Mouse (Mus musculus) left cerebral cortex, adult 6 months (tissue): ENCODE results near the gene Alg9. TPM values are rescaled to one million over a fixed set of nuclear protein-coding genes. Genes with fewer than 3 reads are reported as not detected.

ENCODE experiments used
- long read RNA-seq, 2 experiments: library from polyadenylated mRNA; unstranded; transcript quantifications; one replicate each; pipeline ENCODE4 v2.0.0; 2019 to 2020
- polyA plus RNA-seq: library from polyadenylated mRNA; unstranded; fragments of <200 nt; fragmentation: Nextera tagmentation; gene quantifications from 2 replicates; pipeline ENCODE4 v1.2.3, GENCODE M21; 2021

The Alg9 gene
- 7.0 and 20.0 TPM in 2 replicates for polyA plus RNA-seq
- long read RNA-seq, experiment 1, partial matches to known transcripts, result 9 of 36 reads
- long read RNA-seq, experiment 1, other reads (novel, unspliced or antisense), result 22 of 36 reads
- long read RNA-seq, experiment 2, partial matches to known transcripts, result 3 of 6 reads
- long read RNA-seq, experiment 2, other reads (novel, unspliced or antisense), result 2 of 6 reads

DNA sequence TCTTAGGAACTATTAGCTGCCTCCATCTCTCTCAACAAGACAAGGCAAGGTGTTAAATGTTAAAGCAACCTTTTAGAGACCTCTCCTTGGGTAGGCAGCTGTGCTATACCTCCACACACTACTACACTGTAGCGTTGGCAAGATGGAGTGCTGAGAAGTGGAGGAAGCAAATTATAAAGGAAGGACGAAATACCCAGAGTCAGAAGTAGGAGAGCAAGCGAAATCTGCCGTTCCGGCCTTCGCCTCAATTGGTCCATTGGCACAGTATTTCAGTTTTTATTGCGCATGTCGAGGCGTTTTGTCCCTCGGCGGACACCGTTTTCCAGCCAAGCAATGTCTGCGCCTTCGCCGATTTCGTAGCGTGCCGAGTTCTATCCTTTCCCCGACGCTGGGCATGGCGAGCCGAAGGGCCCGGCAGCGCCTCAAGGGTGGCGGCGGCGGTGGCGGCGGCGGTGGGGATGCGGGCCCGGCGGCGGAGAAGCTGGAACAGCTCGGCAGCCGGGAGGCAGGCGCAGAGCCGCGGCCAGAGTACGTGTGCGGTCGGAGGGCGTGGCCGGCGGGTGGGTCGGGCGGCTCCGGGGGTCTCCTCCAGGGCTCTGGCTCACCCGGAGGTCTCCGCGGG is at the start of gene Alg9, which contains the start of gene 1110032A03Rik:
Alg9 (plus strand) TSS at position 29 of the 622 bp plus-strand sequence.
1110032A03Rik (minus strand) TSS at position 530 of the 622 bp plus-strand sequence.

GRCm38 (mm10) chr9:50738914-50739870 is 35.6 kb upstream of the Alg9 start, which contains the start of gene Dixdc1:
Dixdc1 (minus strand) TSS chr9:50739517.

GRCm38 (mm10) chr9:50746214-50746677 is 28.6 kb upstream of the Alg9 start, which contains the start of gene 2310030G06Rik:
2310030G06Rik (minus strand) TSS chr9:50746536.

GRCm38 (mm10) chr9:50751323-50751722 is 23.5 kb upstream of the Alg9 start, which contains the start of gene Cryab:
Cryab (plus strand) TSS chr9:50751325.

GRCm38 (mm10) chr9:50752054-50752602 is 22.7 kb upstream of the Alg9 start, which contains the start of gene Hspb2:
Hspb2 (minus strand) TSS chr9:50752354.

DNA sequence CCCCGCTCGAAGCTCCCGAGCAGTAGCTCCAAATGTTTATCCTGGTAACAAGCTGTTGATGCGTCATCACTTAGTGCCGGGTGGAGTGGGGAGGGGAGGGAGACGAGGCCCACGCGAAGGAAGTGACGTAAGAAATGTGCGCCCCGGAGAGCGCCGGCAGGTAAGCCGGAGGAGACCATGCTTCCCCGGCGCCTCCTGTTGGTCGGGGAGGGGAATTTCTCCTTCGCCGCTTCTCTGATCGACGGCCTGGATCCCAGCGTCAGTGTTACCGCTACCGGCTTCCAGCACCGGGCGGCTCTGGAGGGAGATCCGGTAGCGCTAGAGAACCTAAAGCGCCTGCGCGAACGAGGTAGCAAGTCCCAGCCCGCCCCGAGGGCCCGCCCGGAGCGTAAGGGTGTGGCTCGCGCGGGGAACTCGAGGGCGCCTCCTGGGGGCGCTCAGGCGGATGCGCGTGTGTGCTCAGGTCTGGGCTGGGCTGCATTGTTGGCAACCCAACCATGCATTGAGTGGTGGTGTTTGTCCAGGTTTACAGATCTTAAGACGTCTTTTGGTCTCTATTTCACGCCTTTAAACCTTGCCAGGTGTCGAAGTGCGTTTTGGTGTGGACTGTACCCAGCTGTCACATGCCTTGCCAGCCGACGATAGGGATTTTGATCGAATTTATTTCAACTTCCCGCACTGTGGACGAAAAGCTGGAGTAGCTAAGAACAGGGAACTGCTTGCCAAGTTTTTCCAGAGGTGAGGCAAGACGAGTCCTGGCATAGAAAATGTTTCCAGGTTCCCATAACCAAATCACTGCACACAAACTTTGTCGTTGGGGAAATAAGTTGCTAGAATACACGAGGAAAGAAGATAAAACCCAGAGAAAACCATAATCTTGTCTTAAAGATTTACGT is 6.5 kb upstream of the Alg9 start, which contains the start of gene Fdxacb1:
Fdxacb1 (plus strand) TSS at position 130 of the 896 bp plus-strand sequence.

DNA sequence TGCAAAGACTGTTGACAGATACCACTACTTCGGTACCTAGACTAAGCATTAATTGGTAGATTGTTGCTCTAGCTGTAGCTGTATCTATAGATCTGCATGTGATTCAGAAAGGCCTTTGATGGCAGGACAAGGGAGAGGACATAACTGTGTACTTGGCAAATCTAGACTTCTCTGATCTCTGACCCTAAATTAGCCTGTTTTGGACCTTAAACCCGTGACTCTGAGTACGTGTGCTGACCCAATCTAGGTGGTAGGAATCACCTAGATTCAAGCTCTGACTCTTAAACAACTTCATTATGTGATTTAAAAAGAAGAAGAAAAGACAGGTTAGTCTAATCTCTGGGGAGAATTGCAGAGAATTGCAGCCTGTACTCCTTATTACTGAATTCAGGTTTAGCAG is 70.3 kb downstream of the Alg9 start, which contains the start of gene Ppp2r1b:
Ppp2r1b (plus strand) TSS at position 221 of the 400 bp plus-strand sequence.

Other genes with a start within 250 kb of the Alg9 start
- gene Pts, start 246.3 kb upstream of the Alg9 start, polyA plus RNA-seq, result 97.6 and 116 TPM in 2 replicates
- 64.3 and 75.2 TPM in 2 replicates for gene Il18, start 220.2 kb upstream of the Alg9 start, polyA plus RNA-seq
- 3.0 and 3.4 TPM in 2 replicates for gene Bco2, start 219.8 kb upstream of the Alg9 start, polyA plus RNA-seq
- not detected in 2 replicates for gene Tex12, start 213.7 kb upstream of the Alg9 start, polyA plus RNA-seq
- gene Sdhd, start 171.2 kb upstream of the Alg9 start, polyA plus RNA-seq, result 115 and 194 TPM in 2 replicates
- gene Timm8b, start 171.1 kb upstream of the Alg9 start, polyA plus RNA-seq, result 965 and 1,199 TPM in 2 replicates
- 3.0 and 4.5 TPM in 2 replicates for gene Pih1d2, start 157.7 kb upstream of the Alg9 start, polyA plus RNA-seq
- 12.1 and 20.2 TPM in 2 replicates for gene Nkapd1, start 157.6 kb upstream of the Alg9 start, polyA plus RNA-seq
- gene Dlat, start 115.2 kb upstream of the Alg9 start, polyA plus RNA-seq, result 33.6 and 43.7 TPM in 2 replicates
- 31.7 and 38.1 TPM in 2 replicates for gene Dixdc1, start 35.5 kb upstream of the Alg9 start, polyA plus RNA-seq
- gene 2310030G06Rik, start 28.5 kb upstream of the Alg9 start, polyA plus RNA-seq, result 3.6 and 5.2 TPM in 2 replicates
- 295 and 350 TPM in 2 replicates for gene Cryab, start 23.7 kb upstream of the Alg9 start, polyA plus RNA-seq
- 3.8 and 3.9 TPM in 2 replicates for gene Hspb2, start 22.7 kb upstream of the Alg9 start, polyA plus RNA-seq
- 3.6 and 5.7 TPM in 2 replicates for gene Fdxacb1, start 6.8 kb upstream of the Alg9 start, polyA plus RNA-seq
- gene 1110032A03Rik, start 501 bp downstream of the Alg9 start, polyA plus RNA-seq, result 96.7 and 104 TPM in 2 replicates
- 5.8 and 6.0 TPM in 2 replicates for gene Ppp2r1b, start 70.3 kb downstream of the Alg9 start, polyA plus RNA-seq
- gene Sik2, start 234.1 kb downstream of the Alg9 start, polyA plus RNA-seq, result 10.1 and 11.3 TPM in 2 replicates